Mouse (Mus musculus) neural tube, embryonic 15.5 days (tissue): Measurements from ENCODE around the gene Arhgdig. TPM values are rescaled to one million over a fixed set of nuclear protein-coding genes. Genes with fewer than 3 reads are reported as not detected.
A peak's percentile ranks its signal among the peaks of the same experiment; 100 is the strongest.

Experiments
- ATAC-seq: fragments of 200-750 bp; cut with Nextera tagmentation; 2 replicates; pipeline ENCODE4 v1.8.0; 2017; ENCODE audit warnings: mild to moderate bottlenecking, moderate TSS enrichment, moderate library complexity; ENCODE audit not compliant: low FRiP score
- H3K27ac ChIP-seq: fragments of 300-500 bp; sonication (generic); replicated peaks from 2 replicates; pipeline ENCODE4 v1.5.1; 2015; ENCODE audit warnings: mild to moderate bottlenecking, inconsistent platforms
- H3K27me3 ChIP-seq: fragments of 300-500 bp; sonication (generic); replicated peaks from 2 replicates; pipeline ENCODE4 v1.6.1; 2015; ENCODE audit warnings: inconsistent platforms
- H3K36me3 ChIP-seq: fragments of 300-500 bp; sonication (generic); 2 replicates; pipeline ENCODE4 v1.6.1; 2015; ENCODE audit warnings: inconsistent platforms
- H3K4me1 ChIP-seq: fragments of 300-500 bp; sonication (generic); 2 replicates; pipeline ENCODE4 v1.6.1; 2015; ENCODE audit warnings: inconsistent platforms
- H3K4me2 ChIP-seq: fragments of 300-500 bp; sonication (generic); 2 replicates; pipeline ENCODE4 v1.6.1; 2015; ENCODE audit warnings: inconsistent platforms, mild to moderate bottlenecking, moderate library complexity
- H3K4me3 ChIP-seq: fragments of 300-500 bp; sonication (generic); replicated peaks from 2 replicates; pipeline ENCODE4 v1.5.1; 2015; ENCODE audit warnings: mild to moderate bottlenecking, inconsistent platforms
- H3K9ac ChIP-seq: fragments of 300-500 bp; sonication (generic); replicated peaks from 2 replicates; pipeline ENCODE4 v1.6.1; 2015; ENCODE audit warnings: mild to moderate bottlenecking, inconsistent platforms
- H3K9me3 ChIP-seq: fragments of 300-500 bp; sonication (generic); replicated peaks from 2 replicates; pipeline ENCODE4 v1.6.1; 2016; ENCODE audit warnings: inconsistent platforms
- WGBS: fragments of 180-500 bp; shearing (Covaris S2); methylation state at CpG from one replicate; pipeline ENCODE4 v1.1.7; 2015; ENCODE audit warnings: mixed read lengths; 5-methylcytosine and 5-hydroxymethylcytosine counted together
- polyA plus RNA-seq: library from polyadenylated mRNA; unstranded; fragments of >200 nt; fragmentation: Nextera tagmentation; extraction: Ambion mirVana; gene quantifications from 2 replicates; pipeline ENCODE4 v1.2.1, GENCODE M21; 2015

Gene Arhgdig
- polyA plus RNA-seq, 1 experiment from 2014 or later: 242 TPM

DNA sequence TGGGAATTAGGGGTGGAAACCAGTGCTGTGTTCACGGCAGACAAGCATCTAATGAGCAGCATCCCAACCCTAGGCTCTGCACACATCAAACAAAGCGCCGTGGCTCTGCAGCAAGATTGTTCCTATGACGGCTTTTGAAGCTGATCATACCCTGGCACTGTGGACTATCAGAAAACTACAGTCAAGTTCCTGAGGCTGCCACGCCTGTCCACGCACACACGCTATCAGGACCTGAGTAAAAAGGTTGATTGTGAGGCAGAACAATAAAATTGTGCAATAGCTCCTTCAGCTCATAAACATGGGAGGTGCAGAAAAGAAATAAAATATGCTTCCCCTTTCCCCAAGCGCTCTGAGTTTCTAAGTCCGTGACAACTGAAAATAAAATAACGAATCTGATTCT, 30.1 kb upstream of the Arhgdig start:
- no peaks in the 10 kb centered on the region for H3K9me3 ChIP-seq
- WGBS: 85% methylated on average over 10 of the region's 10 CpGs
- no peaks in the 10 kb centered on the region for H3K27me3 ChIP-seq
- H3K27ac ChIP-seq: no peak overlapping the region
- H3K4me1 ChIP-seq: peaks cover 9% of the 10 kb centered on the region
- no peak for ATAC-seq
- H3K36me3 ChIP-seq: no peaks in the 10 kb centered on the region
- H3K4me2 ChIP-seq: no peak overlapping the region
- H3K9ac ChIP-seq: no peak overlapping the region
- no peak overlapping the region for H3K4me3 ChIP-seq

DNA sequence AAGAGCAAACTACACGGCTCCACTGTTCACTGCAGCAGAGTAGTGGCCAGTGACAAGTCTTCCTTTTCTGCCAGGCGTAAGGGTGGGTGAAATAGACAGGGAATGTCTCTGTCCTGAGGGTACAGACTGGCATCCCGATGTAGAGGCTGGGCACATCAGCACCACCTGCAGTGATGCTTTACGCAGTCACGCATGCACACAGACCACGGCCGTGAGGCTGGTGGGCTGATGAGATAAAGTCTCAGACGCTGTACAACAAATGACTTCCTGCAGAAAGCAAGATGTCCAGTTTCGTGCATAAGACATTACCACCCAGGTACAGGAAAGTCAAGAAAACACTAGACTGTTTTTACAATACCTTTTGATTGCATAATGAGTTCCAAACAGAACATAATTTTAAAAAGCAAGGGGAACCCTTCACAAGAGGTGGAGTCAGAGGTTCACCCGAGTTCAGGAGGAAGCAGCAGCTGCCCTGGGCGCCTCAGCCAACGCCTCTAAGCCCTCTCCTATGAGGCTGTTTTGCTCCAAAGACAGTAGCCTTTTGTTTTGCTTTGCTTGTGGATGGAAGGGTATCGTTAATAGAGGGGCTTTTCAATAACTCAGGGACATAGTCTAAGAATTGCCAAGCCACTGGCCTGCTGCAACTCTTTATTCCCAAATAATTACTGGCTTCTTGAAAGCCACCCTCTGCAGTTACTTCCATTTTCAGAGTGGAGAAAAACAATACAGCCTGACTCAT, 27.7 kb upstream of the Arhgdig start:
- Histone ChIP-seq H3K27ac (peak overlapping the region; percentile 49; the same call in 1 of the 2 replicates), H3K36me3 (no peaks in the 10 kb centered on the region), H3K4me3 (no peak overlapping the region), H3K4me1 (0 out of 2 replicates have a peak, but pooled peaks cover 3% of the 10 kb centered on the region), H3K9ac (no peak overlapping the region), H3K27me3 (no peaks in the 10 kb centered on the region), H3K9me3 (no peaks in the 10 kb centered on the region), H3K4me2 (no peak overlapping the region)
- no peak for ATAC-seq
- WGBS: 40% methylated on average over 13 of the region's 13 CpGs

DNA sequence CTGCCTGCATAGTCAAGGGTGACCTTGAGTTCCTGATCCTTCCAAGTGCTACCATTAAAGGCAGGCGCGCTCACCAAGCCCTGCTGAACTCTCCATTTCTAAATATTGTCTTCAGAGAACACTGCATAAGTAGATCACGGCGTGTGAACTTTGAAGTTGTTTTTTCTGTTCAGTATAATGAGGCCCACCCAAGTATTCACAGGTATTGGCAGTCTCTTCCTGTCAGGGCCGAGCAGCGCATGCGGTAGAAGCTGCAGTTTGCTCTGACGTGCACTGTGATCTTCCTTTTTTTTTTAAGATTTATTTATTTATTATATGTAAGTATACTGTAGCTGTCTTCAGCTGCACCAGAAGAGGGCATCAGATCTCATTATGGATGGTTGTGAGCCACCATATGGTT, 26.8 kb upstream of the Arhgdig start:
- Histone ChIP-seq H3K4me2 (no peak overlapping the region), H3K4me3 (no peak overlapping the region), H3K27me3 (no peaks in the 10 kb centered on the region), H3K36me3 (no peaks in the 10 kb centered on the region), H3K9me3 (no peaks in the 10 kb centered on the region), H3K4me1 (0 out of 2 replicates have a peak, but pooled peaks cover 3% of the 10 kb centered on the region), H3K27ac (no peak overlapping the region), H3K9ac (no peak overlapping the region)
- 90% methylated on average over 8 of the region's 8 CpGs for WGBS
- ATAC-seq: no peak

DNA sequence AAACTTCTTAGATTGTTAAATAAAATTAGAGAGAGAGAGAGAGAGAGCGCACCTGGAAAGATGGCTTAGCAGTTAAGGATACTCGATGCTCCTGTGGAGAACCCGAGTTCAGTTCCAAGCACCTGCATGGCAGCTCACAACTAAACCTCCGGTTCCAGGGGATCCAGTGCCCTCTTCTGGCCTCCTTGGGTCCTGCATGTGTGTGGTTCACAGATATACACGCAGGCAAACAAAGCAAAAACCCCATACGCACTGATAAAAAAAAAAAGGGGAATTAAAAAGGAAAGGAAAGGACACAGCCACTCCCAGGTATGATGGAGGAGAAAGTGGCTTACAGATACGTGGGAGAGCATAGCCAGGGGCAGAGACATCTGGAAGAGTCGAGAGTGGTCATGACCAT, 25.3 kb upstream of the Arhgdig start:
- Histone ChIP-seq H3K4me2 (no peak overlapping the region), H3K9me3 (no peaks in the 10 kb centered on the region), H3K27ac (no peak overlapping the region), H3K27me3 (no peaks in the 10 kb centered on the region), H3K4me3 (no peak overlapping the region), H3K4me1 (0 out of 2 replicates have a peak, but pooled peaks cover 3% of the 10 kb centered on the region), H3K9ac (no peak overlapping the region), H3K36me3 (no peaks in the 10 kb centered on the region)
- no peak for ATAC-seq
- WGBS: 73% methylated on average over 8 of the region's 8 CpGs

GRCm38 (mm10) chr17:26231156-26231555, 23.6 kb upstream of the Arhgdig start:
- no peaks in the 10 kb centered on the region for H3K27me3 ChIP-seq
- no peak for ATAC-seq
- H3K9ac ChIP-seq: no peak overlapping the region
- H3K9me3 ChIP-seq: no peaks in the 10 kb centered on the region
- H3K4me3 ChIP-seq: no peak overlapping the region
- no peak overlapping the region for H3K27ac ChIP-seq
- no peak overlapping the region for H3K4me2 ChIP-seq
- H3K4me1 ChIP-seq: 0 out of 2 replicates have a peak, but pooled peaks cover 3% of the 10 kb centered on the region
- no peaks in the 10 kb centered on the region for H3K36me3 ChIP-seq
- WGBS: 90% methylated on average over 5 of the region's 5 CpGs

- 93% methylated on average over 5 of the region's 5 CpGs for WGBS
- Histone ChIP-seq H3K4me2 (no peak overlapping the region), H3K27ac (no peak overlapping the region), H3K27me3 (no peaks in the 10 kb centered on the region), H3K4me3 (no peak overlapping the region), H3K4me1 (no peaks in the 10 kb centered on the region), H3K9me3 (no peaks in the 10 kb centered on the region), H3K36me3 (no peaks in the 10 kb centered on the region), H3K9ac (no peak overlapping the region)
- no peak for ATAC-seq
Measured at GRCm38 (mm10) chr17:26229776-26230175, 22.2 kb upstream of the Arhgdig start.

DNA sequence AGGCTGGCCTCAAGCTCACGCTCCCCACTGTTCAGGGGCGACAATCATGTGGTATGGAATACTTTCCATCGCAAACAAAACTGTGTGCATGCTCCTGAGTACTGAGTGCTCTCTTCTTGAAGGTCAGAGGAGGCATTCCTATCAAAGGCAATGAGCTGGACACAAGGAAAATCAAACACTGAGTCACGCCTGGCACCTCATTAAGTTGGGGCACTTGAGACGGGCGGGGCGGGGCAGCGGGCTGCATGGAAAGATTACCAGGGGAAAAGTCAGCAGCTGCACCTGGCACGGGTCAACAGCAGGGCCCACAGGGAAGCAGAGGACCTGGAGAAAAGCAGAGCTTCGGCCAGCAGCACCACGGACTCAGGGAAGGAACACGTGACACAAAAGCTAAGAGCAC, 17.6 kb upstream of the Arhgdig start:
- H3K27ac ChIP-seq: no peak overlapping the region
- H3K9ac ChIP-seq: no peak overlapping the region
- 83% methylated on average over 12 of the region's 12 CpGs for WGBS
- H3K4me3 ChIP-seq: no peak overlapping the region
- no peaks in the 10 kb centered on the region for H3K27me3 ChIP-seq
- ATAC-seq: no peak
- H3K4me1 ChIP-seq: no peaks in the 10 kb centered on the region
- H3K36me3 ChIP-seq: peaks cover 7% of the 10 kb centered on the region; the same call in 1 of the 2 replicates
- no peak overlapping the region for H3K4me2 ChIP-seq
- no peaks in the 10 kb centered on the region for H3K9me3 ChIP-seq

- Histone ChIP-seq H3K27me3 (no peaks in the 10 kb centered on the region), H3K36me3 (peaks cover 34% of the 10 kb centered on the region), H3K9me3 (no peaks in the 10 kb centered on the region), H3K27ac (no peak overlapping the region), H3K4me2 (no peak overlapping the region), H3K4me3 (no peak overlapping the region), H3K4me1 (no peaks in the 10 kb centered on the region), H3K9ac (no peak overlapping the region)
- ATAC-seq: no peak
- 88% methylated on average over 2 of the region's 2 CpGs for WGBS
Measured at GRCm38 (mm10) chr17:26221508-26221907, 13.9 kb upstream of the Arhgdig start.

DNA sequence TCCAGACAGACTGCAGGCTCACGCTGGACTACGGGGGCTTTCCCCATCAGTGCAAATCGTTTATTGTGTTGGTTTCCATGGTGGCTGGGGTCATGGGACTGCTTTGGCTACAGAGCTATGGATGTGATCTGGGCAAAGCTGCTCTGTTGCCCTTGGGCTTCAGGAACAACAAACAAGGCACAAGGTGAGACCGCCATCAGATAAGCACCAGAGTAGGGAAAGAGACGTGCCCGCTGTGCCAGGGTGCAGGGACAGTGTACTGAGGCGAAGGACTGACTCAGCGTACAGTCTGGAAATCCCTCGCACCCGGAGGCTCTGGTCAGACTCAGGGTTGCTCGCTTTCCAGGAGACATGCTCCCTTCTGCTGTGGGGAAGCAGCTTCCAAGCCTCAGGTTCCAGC, 5.1 kb upstream of the Arhgdig start:
- ATAC-seq: no peak
- Histone ChIP-seq H3K9ac (no peak overlapping the region), H3K27ac (no peak overlapping the region), H3K4me1 (no peaks in the 10 kb centered on the region), H3K27me3 (no peaks in the 10 kb centered on the region), H3K4me3 (no peak overlapping the region), H3K4me2 (no peak overlapping the region), H3K9me3 (no peaks in the 10 kb centered on the region), H3K36me3 (peaks cover 44% of the 10 kb centered on the region)
- 90% methylated on average over 11 of the region's 11 CpGs for WGBS

GRCm38 (mm10) chr17:26212241-26212640, 4.7 kb upstream of the Arhgdig start:
- H3K4me3 ChIP-seq: no peak overlapping the region
- WGBS: 96% methylated on average over 7 of the region's 7 CpGs
- ATAC-seq: no peak
- no peaks in the 10 kb centered on the region; the same call in 1 of the 2 replicates for H3K27me3 ChIP-seq
- peaks cover 40% of the 10 kb centered on the region for H3K36me3 ChIP-seq
- no peak overlapping the region for H3K9ac ChIP-seq
- no peaks in the 10 kb centered on the region for H3K9me3 ChIP-seq
- H3K4me2 ChIP-seq: no peak overlapping the region
- H3K27ac ChIP-seq: no peak overlapping the region
- H3K4me1 ChIP-seq: no peaks in the 10 kb centered on the region

- 64% methylated on average over 1 of the region's 1 CpGs for WGBS
- Histone ChIP-seq H3K36me3 (no peaks in the 10 kb centered on the region), H3K4me3 (no peak overlapping the region), H3K4me1 (peaks cover 21% of the 10 kb centered on the region), H3K27me3 (peaks cover 45% of the 10 kb centered on the region), H3K4me2 (no peak overlapping the region), H3K9ac (no peak overlapping the region), H3K27ac (no peak overlapping the region), H3K9me3 (no peaks in the 10 kb centered on the region)
- ATAC-seq: no peak
Measured at GRCm38 (mm10) chr17:26206392-26206791, 1.2 kb downstream of the Arhgdig start.

DNA sequence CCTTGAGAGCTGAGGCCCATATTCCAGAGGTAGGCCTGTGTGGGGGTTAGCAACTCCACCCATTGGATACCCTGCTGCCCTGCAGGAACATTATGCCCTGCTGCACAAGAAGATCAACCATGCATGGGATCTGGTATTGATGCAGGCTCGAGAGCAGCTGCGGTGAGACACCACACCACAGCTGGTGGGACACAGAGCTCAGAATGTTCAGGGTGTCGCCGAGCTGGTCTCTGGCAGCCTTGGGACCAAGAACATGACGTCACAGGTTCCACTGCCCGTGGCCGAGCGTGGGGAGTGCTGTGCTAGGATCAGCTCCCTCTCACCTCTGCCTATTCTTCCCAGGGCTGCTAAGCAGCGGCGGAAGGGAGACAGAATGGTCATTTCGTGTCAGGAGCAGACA, 2.8 kb downstream of the Arhgdig start:
- no peak for ATAC-seq
- 28% methylated on average over 11 of the region's 11 CpGs for WGBS
- H3K27me3 ChIP-seq: peaks cover 57% of the 10 kb centered on the region
- H3K4me1 ChIP-seq: peaks cover 35% of the 10 kb centered on the region
- no peaks in the 10 kb centered on the region for H3K9me3 ChIP-seq
- no peaks in the 10 kb centered on the region for H3K36me3 ChIP-seq
- no peak overlapping the region for H3K4me2 ChIP-seq
- H3K9ac ChIP-seq: no peak overlapping the region
- no peak overlapping the region for H3K4me3 ChIP-seq
- no peak overlapping the region for H3K27ac ChIP-seq
